Mouse (Mus musculus): ENCODE measurements at regions not wholly inside any gene's neighbourhood (a gene's known extent, or its start where the extent isn't known, plus 50 kb on each side); places are given as distances from the start of the nearest gene placed in this dataset.
A peak's percentile ranks its signal among the peaks of the same experiment; 100 is the strongest.

DNA sequence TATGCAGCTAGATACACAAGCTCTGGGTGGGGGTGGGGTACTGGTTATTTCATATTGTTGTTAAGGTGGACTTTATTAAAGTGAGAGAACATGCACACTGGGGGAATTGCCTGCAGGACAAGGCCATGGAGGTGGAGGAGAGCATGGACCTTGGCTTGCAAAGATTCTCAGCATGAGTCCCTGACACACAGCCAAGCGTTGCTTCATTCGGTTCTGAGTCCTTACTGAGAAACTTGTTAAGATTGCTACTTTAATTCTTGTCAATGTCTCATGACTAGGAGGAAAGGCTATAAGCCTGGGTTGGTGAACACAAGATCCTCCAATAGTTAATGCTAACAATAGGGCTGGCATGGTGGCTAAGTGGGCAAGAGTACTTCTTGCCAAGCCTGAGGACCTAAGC, 300.3 kb upstream of the Clnk start:
- Histone ChIP-seq H3K4me2 (replicated peaks; ENCODE audit: low read depth, low read length) (no peak overlapping the region), H3K27ac (ENCODE audit: low read depth, low read length) (no peak overlapping the region), H3K9ac (ENCODE audit: low read depth, low read length) (no peak overlapping the region), H3K4me1 (ENCODE audit: control insufficient read depth, insufficient read depth, low read length) (no peaks in the 10 kb centered on the region), H3K27me3 (ENCODE audit: control insufficient read depth, insufficient read depth, low read length) (no peaks in the 10 kb centered on the region), H3K36me3 (ENCODE audit: control insufficient read depth, insufficient read depth, low read length) (no peaks in the 10 kb centered on the region), H3K9me3 (ENCODE audit: control insufficient read depth, low read length) (no peaks in the 10 kb centered on the region), H3K4me3 (ENCODE audit: low read length) (no peak overlapping the region)
- WGBS, result 96% methylated on average over 2 of the region's 2 CpGs
- ATAC-seq (ENCODE audit: low FRiP score, low TSS enrichment), result no peak

- ATAC-seq (ENCODE audit: low FRiP score, low TSS enrichment), result no peak
- H3K27ac ChIP-seq (ENCODE audit: low read depth, low read length), result no peak overlapping the region
- 90% methylated on average over 3 of the region's 3 CpGs for WGBS
- H3K36me3 ChIP-seq (ENCODE audit: control insufficient read depth, insufficient read depth, low read length), result no peaks in the 10 kb centered on the region
- H3K9ac ChIP-seq (ENCODE audit: low read depth, low read length), result no peak overlapping the region
- no peak overlapping the region for H3K4me3 ChIP-seq (ENCODE audit: low read length)
- no peak overlapping the region for H3K4me2 ChIP-seq (replicated peaks; ENCODE audit: low read depth, low read length)
- no peaks in the 10 kb centered on the region for H3K9me3 ChIP-seq (ENCODE audit: control insufficient read depth, low read length)
- H3K4me1 ChIP-seq (ENCODE audit: control insufficient read depth, insufficient read depth, low read length), result no peaks in the 10 kb centered on the region
- H3K27me3 ChIP-seq (ENCODE audit: control insufficient read depth, insufficient read depth, low read length), result no peaks in the 10 kb centered on the region
Measured at GRCm38 (mm10) chr5:39173491-39173890, 296.9 kb upstream of the Clnk start.

GRCm38 (mm10) chr5:39159651-39160050, 283.0 kb upstream of the Clnk start:
- no peaks in the 10 kb centered on the region for H3K9me3 ChIP-seq (ENCODE audit: control insufficient read depth, low read length)
- no peaks in the 10 kb centered on the region for H3K27me3 ChIP-seq (ENCODE audit: control insufficient read depth, insufficient read depth, low read length)
- H3K4me2 ChIP-seq (replicated peaks; ENCODE audit: low read depth, low read length), result no peak overlapping the region
- no peaks in the 10 kb centered on the region for H3K4me1 ChIP-seq (ENCODE audit: control insufficient read depth, insufficient read depth, low read length)
- no peak overlapping the region for H3K4me3 ChIP-seq (ENCODE audit: low read length)
- no peak overlapping the region for H3K9ac ChIP-seq (ENCODE audit: low read depth, low read length)
- no peak for ATAC-seq (ENCODE audit: low FRiP score, low TSS enrichment)
- H3K36me3 ChIP-seq (ENCODE audit: control insufficient read depth, insufficient read depth, low read length), result no peaks in the 10 kb centered on the region
- no peak overlapping the region for H3K27ac ChIP-seq (ENCODE audit: low read depth, low read length)
- 94% methylated on average over 3 of the region's 3 CpGs for WGBS

DNA sequence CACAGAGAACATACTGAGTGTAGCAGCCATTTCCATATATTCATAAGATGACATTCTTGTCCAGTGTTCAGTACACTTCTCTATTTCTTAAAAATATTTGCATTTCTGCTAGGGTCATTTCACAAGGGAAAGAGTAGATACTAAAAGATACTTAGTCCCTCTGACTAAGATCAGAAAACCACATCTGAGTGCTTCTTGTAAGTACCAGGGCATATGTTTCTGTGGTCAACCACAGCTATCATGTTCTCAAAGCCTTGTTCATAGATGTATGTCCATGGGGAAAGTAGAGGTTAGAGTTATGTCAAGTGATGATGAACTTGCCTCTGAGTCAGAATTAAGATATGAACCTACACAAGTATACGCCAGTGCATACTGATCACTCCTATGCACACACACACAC, 279.2 kb upstream of the Clnk start:
- ATAC-seq (ENCODE audit: low FRiP score, low TSS enrichment), result no peak
- 100% methylated on average over 1 of the region's 1 CpGs for WGBS

DNA sequence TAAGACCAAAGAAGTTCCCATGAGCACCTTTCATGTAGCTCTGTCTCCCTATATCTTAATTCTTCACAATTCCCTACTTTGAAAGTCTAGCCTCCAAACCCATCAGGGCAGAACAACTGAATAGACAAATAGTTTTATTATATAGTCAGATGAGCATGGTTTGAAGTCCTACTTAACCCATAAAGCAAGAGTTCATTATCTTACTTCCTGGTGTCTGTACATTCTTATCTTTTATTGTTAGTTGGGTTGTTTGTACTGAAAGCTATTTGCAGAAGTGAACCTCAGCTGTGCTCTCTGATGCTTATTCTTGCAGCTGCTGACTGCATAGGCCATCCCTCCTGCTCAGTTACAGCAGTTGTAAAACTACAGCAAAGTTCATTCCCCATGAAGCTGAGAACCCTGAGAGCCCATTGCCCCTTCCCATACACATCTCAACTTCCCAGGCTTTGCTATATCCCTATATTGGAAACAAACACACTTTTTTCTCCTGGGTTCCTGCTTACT, 276.7 kb upstream of the Clnk start:
- no peak for ATAC-seq (ENCODE audit: low FRiP score, low TSS enrichment)
- H3K9ac ChIP-seq (ENCODE audit: low read depth, low read length), result no peak overlapping the region

More for the DNA sequence above, 279.2 kb upstream of the Clnk start:
- Histone ChIP-seq H3K27me3 (ENCODE audit: control insufficient read depth, insufficient read depth, low read length) (no peaks in the 10 kb centered on the region), H3K4me2 (replicated peaks; ENCODE audit: low read depth, low read length) (no peak overlapping the region), H3K9ac (ENCODE audit: low read depth, low read length) (no peak overlapping the region), H3K4me1 (ENCODE audit: control insufficient read depth, insufficient read depth, low read length) (no peaks in the 10 kb centered on the region), H3K27ac (ENCODE audit: low read depth, low read length) (no peak overlapping the region), H3K4me3 (ENCODE audit: low read length) (no peak overlapping the region), H3K36me3 (ENCODE audit: control insufficient read depth, insufficient read depth, low read length) (no peaks in the 10 kb centered on the region), H3K9me3 (ENCODE audit: control insufficient read depth, low read length) (no peaks in the 10 kb centered on the region)

GRCm38 (mm10) chr5:39151917-39152316, 275.3 kb upstream of the Clnk start:
- H3K4me2 ChIP-seq (replicated peaks; ENCODE audit: low read depth, low read length), result no peak overlapping the region
- H3K9ac ChIP-seq (ENCODE audit: low read depth, low read length), result no peak overlapping the region
- ATAC-seq (ENCODE audit: low FRiP score, low TSS enrichment), result no peak
- H3K9me3 ChIP-seq (ENCODE audit: control insufficient read depth, low read length), result no peaks in the 10 kb centered on the region
- no peaks in the 10 kb centered on the region for H3K27me3 ChIP-seq (ENCODE audit: control insufficient read depth, insufficient read depth, low read length)
- no peak overlapping the region for H3K4me3 ChIP-seq (ENCODE audit: low read length)
- H3K36me3 ChIP-seq (ENCODE audit: control insufficient read depth, insufficient read depth, low read length), result no peaks in the 10 kb centered on the region
- no peak overlapping the region for H3K27ac ChIP-seq (ENCODE audit: low read depth, low read length)
- WGBS, result 89% methylated on average over 3 of the region's 4 CpGs
- H3K4me1 ChIP-seq (ENCODE audit: control insufficient read depth, insufficient read depth, low read length), result no peaks in the 10 kb centered on the region

More for the DNA sequence above, 276.7 kb upstream of the Clnk start:
- Histone ChIP-seq H3K27ac (ENCODE audit: low read depth, low read length) (no peak overlapping the region), H3K36me3 (ENCODE audit: control insufficient read depth, insufficient read depth, low read length) (no peaks in the 10 kb centered on the region), H3K4me3 (ENCODE audit: low read length) (no peak overlapping the region), H3K27me3 (ENCODE audit: control insufficient read depth, insufficient read depth, low read length) (no peaks in the 10 kb centered on the region), H3K4me2 (replicated peaks; ENCODE audit: low read depth, low read length) (no peak overlapping the region), H3K9me3 (ENCODE audit: control insufficient read depth, low read length) (no peaks in the 10 kb centered on the region), H3K4me1 (ENCODE audit: control insufficient read depth, insufficient read depth, low read length) (no peaks in the 10 kb centered on the region)

GRCm38 (mm10) chr5:39150891-39151290, 274.3 kb upstream of the Clnk start:
- H3K4me2 ChIP-seq (replicated peaks; ENCODE audit: low read depth, low read length), result no peak overlapping the region
- H3K4me1 ChIP-seq (ENCODE audit: control insufficient read depth, insufficient read depth, low read length), result no peaks in the 10 kb centered on the region
- no peak overlapping the region for H3K9ac ChIP-seq (ENCODE audit: low read depth, low read length)
- H3K4me3 ChIP-seq (ENCODE audit: low read length), result no peak overlapping the region
- WGBS, result 87% methylated on average over 4 of the region's 4 CpGs
- H3K27me3 ChIP-seq (ENCODE audit: control insufficient read depth, insufficient read depth, low read length), result no peaks in the 10 kb centered on the region
- ATAC-seq (ENCODE audit: low FRiP score, low TSS enrichment), result no peak
- no peaks in the 10 kb centered on the region for H3K9me3 ChIP-seq (ENCODE audit: control insufficient read depth, low read length)
- no peaks in the 10 kb centered on the region for H3K36me3 ChIP-seq (ENCODE audit: control insufficient read depth, insufficient read depth, low read length)
- no peak overlapping the region for H3K27ac ChIP-seq (ENCODE audit: low read depth, low read length)

- H3K4me3 ChIP-seq (ENCODE audit: low read length), result no peak overlapping the region
- no peaks in the 10 kb centered on the region for H3K27me3 ChIP-seq (ENCODE audit: control insufficient read depth, insufficient read depth, low read length)
- H3K9me3 ChIP-seq (ENCODE audit: control insufficient read depth, low read length), result no peaks in the 10 kb centered on the region
- H3K4me2 ChIP-seq (replicated peaks; ENCODE audit: low read depth, low read length), result no peak overlapping the region
- WGBS, result 25% methylated on average over 2 of the region's 2 CpGs
- H3K4me1 ChIP-seq (ENCODE audit: control insufficient read depth, insufficient read depth, low read length), result no peaks in the 10 kb centered on the region
- ATAC-seq (ENCODE audit: low FRiP score, low TSS enrichment), result peak; percentile 39; the same call in 1 of the 2 replicates
- no peaks in the 10 kb centered on the region for H3K36me3 ChIP-seq (ENCODE audit: control insufficient read depth, insufficient read depth, low read length)
- no peak overlapping the region for H3K9ac ChIP-seq (ENCODE audit: low read depth, low read length)
- no peak overlapping the region for H3K27ac ChIP-seq (ENCODE audit: low read depth, low read length)
Measured at GRCm38 (mm10) chr5:39145658-39146057, 269.0 kb upstream of the Clnk start.

DNA sequence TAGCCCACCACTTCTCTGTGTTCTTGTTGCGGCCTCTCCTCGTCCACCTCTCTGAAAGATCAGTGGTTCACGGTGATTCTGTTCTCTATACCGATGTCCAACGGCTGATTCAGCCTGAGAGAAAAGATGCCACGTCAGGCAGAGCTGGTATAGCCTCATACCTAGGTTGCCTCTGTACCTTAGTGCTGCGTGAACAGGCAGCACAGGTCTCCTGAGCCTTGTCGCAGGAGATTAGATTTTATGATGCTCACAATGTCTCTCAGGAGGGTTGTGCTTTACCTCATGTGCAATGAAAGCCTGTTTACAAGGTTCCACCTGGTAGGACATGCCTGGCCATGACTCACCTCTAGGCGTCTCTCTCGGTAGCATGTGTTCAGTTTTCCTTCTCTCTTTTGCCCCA, 267.6 kb upstream of the Clnk start:
- H3K4me3 ChIP-seq (ENCODE audit: low read length), result no peak overlapping the region
- no peak for ATAC-seq (ENCODE audit: low FRiP score, low TSS enrichment)
- no peaks in the 10 kb centered on the region for H3K4me1 ChIP-seq (ENCODE audit: control insufficient read depth, insufficient read depth, low read length)
- no peak overlapping the region for H3K4me2 ChIP-seq (replicated peaks; ENCODE audit: low read depth, low read length)
- no peak overlapping the region for H3K27ac ChIP-seq (ENCODE audit: low read depth, low read length)
- 77% methylated on average over 10 of the region's 10 CpGs for WGBS
- no peaks in the 10 kb centered on the region for H3K9me3 ChIP-seq (ENCODE audit: control insufficient read depth, low read length)
- no peaks in the 10 kb centered on the region for H3K27me3 ChIP-seq (ENCODE audit: control insufficient read depth, insufficient read depth, low read length)
- H3K36me3 ChIP-seq (ENCODE audit: control insufficient read depth, insufficient read depth, low read length), result no peaks in the 10 kb centered on the region
- no peak overlapping the region for H3K9ac ChIP-seq (ENCODE audit: low read depth, low read length)

GRCm38 (mm10) chr5:39143648-39144047, 267.0 kb upstream of the Clnk start:
- Histone ChIP-seq H3K9me3 (ENCODE audit: control insufficient read depth, low read length) (no peaks in the 10 kb centered on the region), H3K27me3 (ENCODE audit: control insufficient read depth, insufficient read depth, low read length) (no peaks in the 10 kb centered on the region), H3K4me2 (replicated peaks; ENCODE audit: low read depth, low read length) (no peak overlapping the region), H3K4me3 (ENCODE audit: low read length) (no peak overlapping the region), H3K36me3 (ENCODE audit: control insufficient read depth, insufficient read depth, low read length) (no peaks in the 10 kb centered on the region), H3K4me1 (ENCODE audit: control insufficient read depth, insufficient read depth, low read length) (no peaks in the 10 kb centered on the region), H3K27ac (ENCODE audit: low read depth, low read length) (no peak overlapping the region), H3K9ac (ENCODE audit: low read depth, low read length) (no peak overlapping the region)
- ATAC-seq (ENCODE audit: low FRiP score, low TSS enrichment), result no peak
- WGBS, result 62% methylated on average over 4 of the region's 4 CpGs
